Comparison of ENCODE assay signal across 20 mouse cellular contexts in the genomic region with DNA sequence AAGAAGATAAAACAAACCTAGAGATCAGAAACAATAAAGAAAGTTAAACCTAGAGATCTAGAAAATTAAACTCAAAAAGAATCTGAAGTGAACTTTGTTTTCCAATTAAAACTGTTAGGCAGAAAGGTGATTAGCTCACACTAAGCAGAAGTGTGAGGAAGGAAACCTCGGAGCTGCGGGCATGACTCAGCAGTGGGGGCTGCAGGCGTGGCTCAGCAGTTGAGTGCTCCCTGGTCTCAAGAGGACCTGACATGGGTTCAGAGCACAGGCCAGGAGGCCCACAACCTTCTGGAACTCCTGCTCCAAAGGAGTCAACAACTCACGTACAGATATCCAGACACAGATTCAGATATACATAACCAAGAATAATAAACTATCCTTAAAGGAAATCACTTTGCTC. TPM values are rescaled to one million over a fixed set of nuclear protein-coding genes. Genes with fewer than 3 reads are reported as not detected.
DNase-seq lines count a peak whose midpoint lies in the region; ATAC-seq and TF ChIP-seq lines count a peak whose summit lies in the region.
"Had no signal": no experiment of that assay in that cellular context is flagged by ENCODE, and none has a peak within 500 bp of the region (broad histone marks: within the 10 kb centered on the region; RNA-seq: fewer than 3 reads in every experiment).

No protein-coding gene starts in this region.

- no peak overlapping the region for H3K4me3 ChIP-seq in ES-E14 (ENCODE audit: insufficient read depth in 1 of 2, low read depth in 1 of 2, low read length in 2 of 2, poor library complexity in 1 of 2, severe bottlenecking in 1 of 2)
- no peak overlapping the region for H3K4me3 ChIP-seq in liver, embryonic 11.5 days (ENCODE audit: low read depth, low read length)
- peak overlapping the region; percentile 67 for H3K4me3 ChIP-seq in megakaryocyte, embryonic 14.5 days (replicated peaks)
- no peak overlapping the region for H3K4me3 ChIP-seq in stomach, postnatal 0 days (ENCODE audit: low read depth, low read length)
- H3K4me3 ChIP-seq: midbrain, embryonic 13.5 days had no signal

- H3K27ac ChIP-seq in ES-E14 (ENCODE audit: insufficient read depth, low read depth, low read length, poor library complexity, severe bottlenecking): no peak overlapping the region
- no peak overlapping the region for H3K27ac ChIP-seq in liver, embryonic 11.5 days (ENCODE audit: low read depth, low read length)
- H3K27ac ChIP-seq in stomach, postnatal 0 days (replicated peaks): no peak overlapping the region
- H3K27ac ChIP-seq: midbrain, embryonic 13.5 days had no signal

- 45% methylated on average over 4 of the region's 4 CpGs for WGBS in liver, embryonic 11.5 days
- WGBS in stomach, postnatal 0 days: 72% methylated on average over 4 of the region's 4 CpGs

- H3K4me2 ChIP-seq in liver, embryonic 11.5 days: no peak overlapping the region
- no peak overlapping the region for H3K4me2 ChIP-seq in stomach, postnatal 0 days (replicated peaks; ENCODE audit: low read depth)
- H3K4me2 ChIP-seq: midbrain, embryonic 13.5 days had no signal

- TF ChIP-seq CTCF in stomach, postnatal 0 days (IDR thresholded peaks at IDR 0.05; ENCODE audit: low read depth): no peak

- no peak for TF ChIP-seq EP300 in stomach, postnatal 0 days (optimal IDR thresholded peaks at IDR 0.05)

- peak; percentile 78 for ATAC-seq in liver, embryonic 11.5 days (replicated peaks; ENCODE audit: low FRiP score)
- no peak for ATAC-seq in stomach, postnatal 0 days (ENCODE audit: low FRiP score, low TSS enrichment)
- ATAC-seq: CD4-positive, CD25-positive, alpha-beta regulatory T cell, adult 4 months; forebrain, embryonic 16.5 days; inflammation-experienced regulatory T-cells, adult 6 months; midbrain, embryonic 13.5 days had no signal

- no peaks in the 10 kb centered on the region for H3K9me3 ChIP-seq in ES-E14 (ENCODE audit: control insufficient read depth, insufficient read depth, low read depth, low read length)
- no peaks in the 10 kb centered on the region for H3K9me3 ChIP-seq in liver, embryonic 11.5 days (ENCODE audit: control insufficient read depth, low read length)
- no peaks in the 10 kb centered on the region for H3K9me3 ChIP-seq in megakaryocyte, embryonic 14.5 days
- H3K9me3 ChIP-seq in stomach, postnatal 0 days (ENCODE audit: control insufficient read depth, low read length): no peaks in the 10 kb centered on the region
- H3K9me3 ChIP-seq: midbrain, embryonic 13.5 days had no signal

- H3K9ac ChIP-seq in ES-E14 (ENCODE audit: insufficient read depth, low read depth, low read length, poor library complexity, severe bottlenecking): no peak overlapping the region
- H3K9ac ChIP-seq in liver, embryonic 11.5 days (ENCODE audit: low read depth, low read length): no peak overlapping the region
- no peak overlapping the region for H3K9ac ChIP-seq in stomach, postnatal 0 days (ENCODE audit: low read length)
- H3K9ac ChIP-seq: midbrain, embryonic 13.5 days had no signal

- H3K36me3 ChIP-seq in ES-E14 (ENCODE audit: control insufficient read depth, insufficient read depth, low read length, poor library complexity, severe bottlenecking): peaks cover 26% of the 10 kb centered on the region
- peaks cover 10% of the 10 kb centered on the region for H3K36me3 ChIP-seq in liver, embryonic 11.5 days (ENCODE audit: control insufficient read depth, insufficient read depth, low read length)
- H3K36me3 ChIP-seq in megakaryocyte, embryonic 14.5 days (replicated peaks; ENCODE audit: low read length): peaks cover 87% of the 10 kb centered on the region
- peaks cover 10% of the 10 kb centered on the region for H3K36me3 ChIP-seq in stomach, postnatal 0 days (ENCODE audit: control insufficient read depth, insufficient read depth, low read length)

- peaks cover 4 to 5% of the 10 kb centered on the region in 2 experiments; a peak in 3 of 4 replicates for H3K4me1 ChIP-seq in ES-E14 (ENCODE audit: control insufficient read depth in 2 of 2, insufficient read depth in 2 of 2, low read length in 2 of 2, poor library complexity in 1 of 2)
- H3K4me1 ChIP-seq in liver, embryonic 11.5 days (replicated peaks; ENCODE audit: control insufficient read depth, insufficient read depth, low read length): peaks cover 3% of the 10 kb centered on the region; the same call in 1 of the 2 replicates
- peaks cover 56% of the 10 kb centered on the region for H3K4me1 ChIP-seq in megakaryocyte, embryonic 14.5 days
- no peaks in the 10 kb centered on the region for H3K4me1 ChIP-seq in stomach, postnatal 0 days (replicated peaks; ENCODE audit: control insufficient read depth, insufficient read depth)
- H3K4me1 ChIP-seq: midbrain, embryonic 13.5 days had no signal

- in situ Hi-C loops in ES-E14 (cut with MboI; ENCODE audit: low sequenced_read_pairs in 2 of 2, unreplicated experiment in 2 of 2): no loop called here

- no peak for DNase-seq in ES-E14 (ENCODE audit: low read depth, low spot score)
- peak; percentile 27 for DNase-seq in c-Kit-positive CD71-positive TER-119-positive erythroid progenitor cells, embryonic 14.5 days (ENCODE audit: low spot score)
- DNase-seq in liver, embryonic 11.5 days (ENCODE audit: low spot score): no peak
- DNase-seq in frontal cortex, postnatal 14 days (ENCODE audit: low spot score in 2 of 2): no peak
- DNase-seq in stomach, postnatal 0 days (ENCODE audit: low spot score): no peak
- DNase-seq in lung, postnatal 14 days: no peak
- no peak for DNase-seq in kidney, postnatal 4 days
- DNase-seq: adrenal gland, postnatal 36 days; cerebellum, postnatal 25 days; heart, postnatal 4 days; kidney, postnatal 10 days; layer of hippocampus, adult 9-11 months; lung, postnatal 10 days; right cerebral cortex, postnatal 25 days had no signal

- no peaks in the 10 kb centered on the region for H3K27me3 ChIP-seq in liver, embryonic 11.5 days (replicated peaks; ENCODE audit: control insufficient read depth, insufficient read depth, low read length)
- no peaks in the 10 kb centered on the region for H3K27me3 ChIP-seq in megakaryocyte, embryonic 14.5 days (replicated peaks)
- no peaks in the 10 kb centered on the region for H3K27me3 ChIP-seq in stomach, postnatal 0 days (ENCODE audit: control insufficient read depth, insufficient read depth, low read length)
- H3K27me3 ChIP-seq: midbrain, embryonic 13.5 days had no signal

TF ChIP-seq in ES-E14, 5 proteins besides CTCF, POLR2A, EP300 and RAD21:
- TF ChIP-seq HCFC1 (IDR thresholded peaks at IDR 0.05; ENCODE audit: borderline replicate concordance, insufficient read depth, low read length): no peak
- peak; percentile 74 for TF ChIP-seq MAFK (IDR thresholded peaks at IDR 0.05; ENCODE audit: insufficient read depth, low read depth, low read length)
- no peak for TF ChIP-seq ZNF384 (IDR thresholded peaks at IDR 0.05; ENCODE audit: low read depth, low read length)
- TF ChIP-seq CHD2 (IDR thresholded peaks at IDR 0.05; ENCODE audit: low read depth, low read length): no peak
- no peak for TF ChIP-seq ZC3H11A (IDR thresholded peaks at IDR 0.05; ENCODE audit: borderline replicate concordance, low read depth, low read length)

RNA-seq across cellular contexts. Expression of a gene that starts 14.5 kb away (rescaled TPM):
- total RNA-seq in ES-E14 (2012; rRNA removed): 21.1 and 23.8 TPM in 2 replicates
- polyA plus RNA-seq in liver, embryonic 11.5 days (2014; fragmentation: Nextera tagmentation; extraction: Ambion mirVana): 61.6 and 72.9 TPM in 2 replicates
- 3.5 TPM in 1 of 2 replicates, not detected in the other for polyA plus RNA-seq in megakaryocyte, embryonic 14.5 days (2012; ENCODE audit: insufficient read depth, low replicate concordance)
- polyA plus RNA-seq in stomach, postnatal 0 days (2015; fragmentation: Nextera tagmentation; extraction: Ambion mirVana): 38.3 and 46.5 TPM in 2 replicates

RNA-seq across cellular contexts. Expression of a gene that starts 51.9 kb away (rescaled TPM):
- total RNA-seq in ES-E14 (2012; rRNA removed): 0.16 and 0.18 TPM in 2 replicates
- not detected in 2 replicates for polyA plus RNA-seq in liver, embryonic 11.5 days (2014; fragmentation: Nextera tagmentation; extraction: Ambion mirVana)
- not detected in 2 replicates for polyA plus RNA-seq in megakaryocyte, embryonic 14.5 days (2012; ENCODE audit: insufficient read depth, low replicate concordance)
- not detected in 2 replicates for polyA plus RNA-seq in stomach, postnatal 0 days (2015; fragmentation: Nextera tagmentation; extraction: Ambion mirVana)
- total RNA-seq: heart, postnatal 4 days had no signal
- polyA plus RNA-seq: CD4-positive, CD25-positive, alpha-beta regulatory T cell, adult 4 months; heart, embryonic 14.5 days; inflammation-experienced regulatory T-cells, adult 6 months had no signal
